Comparison of ENCODE assay signal across 26 mouse cellular contexts in the genomic region with DNA sequence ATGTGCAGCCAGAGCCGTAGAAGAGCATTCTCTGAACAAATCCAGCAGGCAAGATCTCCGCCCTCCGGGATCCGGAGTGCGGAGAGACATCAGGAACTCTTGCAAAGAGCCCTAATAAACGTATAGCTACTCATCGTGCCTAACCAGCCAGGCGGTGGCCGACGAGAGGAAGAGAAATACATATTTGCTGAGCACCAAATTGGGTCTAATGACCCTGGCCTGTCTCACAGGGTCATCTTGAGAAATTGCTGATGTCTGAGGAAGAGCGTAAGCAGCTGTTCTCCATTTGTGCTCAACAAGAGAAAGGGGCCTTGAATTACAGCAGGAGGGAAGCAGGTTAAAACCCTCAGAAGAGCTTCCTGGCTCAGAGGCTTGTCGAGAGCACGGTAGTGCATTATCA.
DNase-seq lines count a peak whose midpoint lies in the region; ATAC-seq and TF ChIP-seq lines count a peak whose summit lies in the region.
"Had no signal": no experiment of that assay in that cellular context is flagged by ENCODE, and none has a peak within 500 bp of the region (broad histone marks: within the 10 kb centered on the region; RNA-seq: fewer than 3 reads in every experiment).

No protein-coding gene starts in this region.

- DNase-seq in heart, adult 18-20 months, result no peak
- peak; percentile 52 for DNase-seq in lung, embryonic 14.5 days
- DNase-seq in lung, postnatal 25 days (ENCODE audit: low spot score), result no peak
- DNase-seq in testis, postnatal 10 days (ENCODE audit: low spot score), result peak; percentile 49
- no peak for DNase-seq in testis, postnatal 14 days (ENCODE audit: low spot score)
- DNase-seq in gastrocnemius, postnatal 4 days (ENCODE audit: low spot score in 2 of 2), result no peak
- DNase-seq: cerebellum, adult 11 months; cerebellum, adult 9-10 months; cerebellum, postnatal 36 days; gastrocnemius, postnatal 10 days; kidney, adult 2 months; kidney, postnatal 36 days; liver, postnatal 0 days; midbrain, embryonic 14.5 days; retina, postnatal 1 day; right cerebral cortex, postnatal 14 days; thymus, adult 2 months; thymus, postnatal 4 days had no signal

- TF ChIP-seq CTCF in lung, embryonic 14.5 days (IDR thresholded peaks at IDR 0.05; ENCODE audit: low read depth), result no peak

- 0 out of 2 replicates have a peak overlapping the region, but pooled peaks have one; percentile 21 for H3K27ac ChIP-seq in heart, embryonic 13.5 days (replicated peaks)
- H3K27ac ChIP-seq in lung, embryonic 14.5 days (ENCODE audit: low read depth), result no peak overlapping the region
- H3K27ac ChIP-seq: forebrain, embryonic 13.5 days; hindbrain, embryonic 12.5 days; layer of hippocampus, adult 2 months; left cerebral cortex, adult 2 months; liver, embryonic 12.5 days had no signal

- no peak overlapping the region for H3K4me3 ChIP-seq in heart, embryonic 13.5 days
- no peak overlapping the region for H3K4me3 ChIP-seq in lung, embryonic 14.5 days (ENCODE audit: low read depth, low read length)
- H3K4me3 ChIP-seq: forebrain, embryonic 13.5 days; hindbrain, embryonic 12.5 days; layer of hippocampus, adult 2 months; left cerebral cortex, adult 2 months; liver, embryonic 12.5 days had no signal

- H3K4me2 ChIP-seq in heart, embryonic 13.5 days, result no peak overlapping the region
- no peak overlapping the region for H3K4me2 ChIP-seq in lung, embryonic 14.5 days
- H3K4me2 ChIP-seq: forebrain, embryonic 13.5 days; heart, embryonic 11.5 days; hindbrain, embryonic 12.5 days; liver, embryonic 12.5 days had no signal

- peaks cover 55% of the 10 kb centered on the region for H3K4me1 ChIP-seq in heart, embryonic 13.5 days
- H3K4me1 ChIP-seq in lung, embryonic 14.5 days (ENCODE audit: insufficient read depth), result no peaks in the 10 kb centered on the region; the same call in 1 of the 2 replicates
- H3K4me1 ChIP-seq: forebrain, embryonic 13.5 days; liver, embryonic 12.5 days had no signal

- no peak for ATAC-seq in heart, embryonic 13.5 days (ENCODE audit: extremely low read depth, insufficient number of reproducible peaks, low FRiP score, low TSS enrichment)
- no peak for ATAC-seq in lung, embryonic 14.5 days (ENCODE audit: insufficient read depth)
- ATAC-seq: CD4-positive, CD25-positive, alpha-beta regulatory T cell, adult 4 months; forebrain, embryonic 13.5 days; liver, embryonic 12.5 days; liver, postnatal 0 days had no signal

- no peaks in the 10 kb centered on the region for H3K36me3 ChIP-seq in heart, embryonic 13.5 days
- H3K36me3 ChIP-seq in lung, embryonic 14.5 days (ENCODE audit: insufficient read depth), result no peaks in the 10 kb centered on the region
- H3K36me3 ChIP-seq: hindbrain, embryonic 12.5 days; liver, embryonic 12.5 days had no signal

- no peak overlapping the region for H3K9ac ChIP-seq in heart, embryonic 13.5 days
- no peak overlapping the region for H3K9ac ChIP-seq in lung, embryonic 14.5 days
- H3K9ac ChIP-seq: forebrain, embryonic 13.5 days; hindbrain, embryonic 12.5 days; liver, embryonic 12.5 days; liver, postnatal 0 days had no signal

- H3K9me3 ChIP-seq in heart, embryonic 13.5 days, result no peaks in the 10 kb centered on the region
- no peaks in the 10 kb centered on the region for H3K9me3 ChIP-seq in lung, embryonic 14.5 days (ENCODE audit: low read depth, low read length)
- H3K9me3 ChIP-seq: forebrain, embryonic 13.5 days; hindbrain, embryonic 12.5 days; liver, embryonic 12.5 days had no signal

- no peaks in the 10 kb centered on the region for H3K27me3 ChIP-seq in heart, embryonic 13.5 days (replicated peaks)
- H3K27me3 ChIP-seq in lung, embryonic 14.5 days (ENCODE audit: insufficient read depth, low read length), result no peaks in the 10 kb centered on the region; the same call in 1 of the 2 replicates
- H3K27me3 ChIP-seq: forebrain, embryonic 13.5 days; liver, embryonic 12.5 days had no signal

- WGBS in heart, embryonic 13.5 days, result 77% methylated on average over 13 of the region's 13 CpGs
- 40% methylated on average over 13 of the region's 13 CpGs for WGBS in lung, embryonic 14.5 days

Comparison
In these comparisons a context has a peak if more than half of its experiments do, and no peak if none do; other contexts are left out.
1. DNase-seq: peak in lung, embryonic 14.5 days (single experiment) and testis, postnatal 10 days (single experiment); none in heart, adult 18-20 months (0 of 2), lung, postnatal 25 days (single experiment), testis, postnatal 14 days (single experiment) and gastrocnemius, postnatal 4 days (0 of 2).